Mouse (Mus musculus) urinary bladder, adult 18-20 months (tissue): Measurements from ENCODE around the gene Hist2h4.
"Not testable (repeated sequence)": the region's sequence is repeated elsewhere in the genome, so short reads cannot be mapped to it uniquely, and the experiment has no call there.

Source experiments
- DNase-seq, 2 experiments: peaks; one replicate each; pipeline ENCODE4 v3.0.0; 2022; ENCODE audit warnings: low spot score in 2 of 2, mixed read lengths in 2 of 2

The Hist2h4 gene

GRCm38 (mm10) chr3:96262979-96263550 is at the start of gene Hist2h4:
TSS of gene Hist2h4 (minus strand) at chr3:96263311.
- DNase-seq, result peak; percentile 95

GRCm38 (mm10) chr3:96312341-96313098 is 49.4 kb upstream of the Hist2h4 start:
- no peak for DNase-seq

- DNase-seq, result no peak
Observed at GRCm38 (mm10) chr3:96309441-96309840, 46.3 kb upstream of the Hist2h4 start.

- no peak for DNase-seq
Observed at GRCm38 (mm10) chr3:96306506-96306905, 43.4 kb upstream of the Hist2h4 start.

GRCm38 (mm10) chr3:96302076-96302475 is 39.0 kb upstream of the Hist2h4 start:
- no peak for DNase-seq

GRCm38 (mm10) chr3:96300706-96301529 is 37.8 kb upstream of the Hist2h4 start:
- DNase-seq, result no peak

GRCm38 (mm10) chr3:96299562-96299961 is 36.5 kb upstream of the Hist2h4 start:
- no peak for DNase-seq

GRCm38 (mm10) chr3:96298360-96298759 is 35.2 kb upstream of the Hist2h4 start:
- no peak for DNase-seq

GRCm38 (mm10) chr3:96293787-96294186 is 30.7 kb upstream of the Hist2h4 start, which contains the start of gene Fcgr1:
TSS of gene Fcgr1 (minus strand) at chr3:96293969.
- no peak for DNase-seq

- DNase-seq, result no peak
Observed at GRCm38 (mm10) chr3:96293368-96293767, 30.3 kb upstream of the Hist2h4 start.

- DNase-seq, result no peak
Observed at GRCm38 (mm10) chr3:96292641-96293040, 29.5 kb upstream of the Hist2h4 start.

- DNase-seq, result not testable (repeated sequence)
Observed at GRCm38 (mm10) chr3:96290727-96291126, 27.6 kb upstream of the Hist2h4 start.

- DNase-seq, result no peak
Observed at GRCm38 (mm10) chr3:96289201-96289600, 26.1 kb upstream of the Hist2h4 start.

GRCm38 (mm10) chr3:96287334-96287733 is 24.2 kb upstream of the Hist2h4 start:
- not testable (repeated sequence) for DNase-seq

GRCm38 (mm10) chr3:96284457-96284856 is 21.3 kb upstream of the Hist2h4 start:
- no peak for DNase-seq

GRCm38 (mm10) chr3:96280660-96281059 is 17.5 kb upstream of the Hist2h4 start:
- DNase-seq, result no peak

- peak; percentile 70 to 79 for DNase-seq
Observed at GRCm38 (mm10) chr3:96277800-96278624, 14.9 kb upstream of the Hist2h4 start.

GRCm38 (mm10) chr3:96277428-96277799 is 14.3 kb upstream of the Hist2h4 start:
- no peak for DNase-seq

- no peak for DNase-seq
Observed at GRCm38 (mm10) chr3:96273591-96274465, 10.7 kb upstream of the Hist2h4 start.
